Mouse (Mus musculus): ENCODE data around the gene Tmem108. TPM values are rescaled to one million over a fixed set of nuclear protein-coding genes. Genes with fewer than 3 reads are reported as not detected.

Gene Tmem108
- polyA plus RNA-seq, 1 experiment from 2014 or later: 13.0 TPM

GRCm38 (mm10) chr9:103621870-103622269 lies 139.8 kb downstream of the Tmem108 start:
- Histone ChIP-seq H3K4me1 (replicated peaks; ENCODE audit: control insufficient read depth, insufficient read depth, low read length) (no peaks in the 10 kb centered on the region), H3K9me3 (ENCODE audit: control insufficient read depth, low read length) (no peaks in the 10 kb centered on the region), H3K27me3 (ENCODE audit: control insufficient read depth, insufficient read depth, low read depth, low read length) (no peaks in the 10 kb centered on the region), H3K36me3 (ENCODE audit: control insufficient read depth, insufficient read depth, low read length) (no peaks in the 10 kb centered on the region), H3K27ac (ENCODE audit: low read length) (no peak overlapping the region), H3K9ac (ENCODE audit: low read length) (no peak overlapping the region), H3K4me2 (ENCODE audit: low read depth, low read length) (no peak overlapping the region), H3K4me3 (ENCODE audit: low read length) (no peak overlapping the region)
- 63% methylated on average over 2 of the region's 2 CpGs for WGBS
- no peak for ATAC-seq (ENCODE audit: low read depth)

- 81% methylated on average over 8 of the region's 8 CpGs for WGBS
- H3K4me3 ChIP-seq (ENCODE audit: low read length): no peak overlapping the region
Measured at GRCm38 (mm10) chr9:103620517-103621212, 141.0 kb downstream of the Tmem108 start.

DNA sequence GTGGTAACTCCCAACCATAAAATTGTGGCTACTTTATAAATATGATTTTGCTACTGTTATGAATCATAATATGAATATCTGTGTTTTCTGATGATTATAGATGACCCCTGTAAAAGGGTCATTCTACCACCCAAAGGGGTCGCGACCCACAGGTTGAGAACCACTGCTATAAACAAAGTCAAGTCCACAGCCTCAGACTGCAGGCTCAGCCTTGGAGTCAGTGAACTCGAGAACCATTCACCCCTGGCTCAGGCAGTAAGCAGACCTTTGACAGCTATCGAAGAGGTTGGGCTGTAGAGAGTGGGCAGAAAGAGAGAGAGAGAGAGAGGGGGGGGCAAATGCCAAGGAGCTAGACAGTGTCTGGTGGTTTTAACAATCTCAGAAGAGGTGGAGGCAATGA lies 147.4 kb downstream of the Tmem108 start:
- no peak overlapping the region for H3K4me3 ChIP-seq (ENCODE audit: low read length)
- no peaks in the 10 kb centered on the region for H3K4me1 ChIP-seq (replicated peaks; ENCODE audit: control insufficient read depth, insufficient read depth, low read length)
- WGBS: 81% methylated on average over 4 of the region's 4 CpGs
- H3K27ac ChIP-seq (ENCODE audit: low read length): no peak overlapping the region
- H3K4me2 ChIP-seq (ENCODE audit: low read depth, low read length): no peak overlapping the region
- no peak overlapping the region for H3K9ac ChIP-seq (ENCODE audit: low read length)
- no peaks in the 10 kb centered on the region for H3K9me3 ChIP-seq (ENCODE audit: control insufficient read depth, low read length)
- no peaks in the 10 kb centered on the region for H3K27me3 ChIP-seq (ENCODE audit: control insufficient read depth, insufficient read depth, low read depth, low read length)
- H3K36me3 ChIP-seq (ENCODE audit: control insufficient read depth, insufficient read depth, low read length): no peaks in the 10 kb centered on the region
- ATAC-seq (ENCODE audit: low read depth): no peak

More at GRCm38 (mm10) chr9:103620517-103621212, 141.0 kb downstream of the Tmem108 start:
- Histone ChIP-seq H3K4me1 (replicated peaks; ENCODE audit: control insufficient read depth, insufficient read depth, low read length) (no peaks in the 10 kb centered on the region), H3K36me3 (ENCODE audit: control insufficient read depth, insufficient read depth, low read length) (no peaks in the 10 kb centered on the region), H3K4me2 (ENCODE audit: low read depth, low read length) (no peak overlapping the region), H3K27ac (ENCODE audit: low read length) (no peak overlapping the region), H3K27me3 (ENCODE audit: control insufficient read depth, insufficient read depth, low read depth, low read length) (no peaks in the 10 kb centered on the region), H3K9ac (ENCODE audit: low read length) (no peak overlapping the region), H3K9me3 (ENCODE audit: control insufficient read depth, low read length) (no peaks in the 10 kb centered on the region)
- ATAC-seq (ENCODE audit: low read depth): no peak

GRCm38 (mm10) chr9:103608161-103609058 lies 153.2 kb downstream of the Tmem108 start:
- Histone ChIP-seq H3K9ac (ENCODE audit: low read length) (no peak overlapping the region), H3K36me3 (ENCODE audit: control insufficient read depth, insufficient read depth, low read length) (no peaks in the 10 kb centered on the region), H3K9me3 (ENCODE audit: control insufficient read depth, low read length) (no peaks in the 10 kb centered on the region), H3K27ac (ENCODE audit: low read length) (no peak overlapping the region), H3K4me3 (ENCODE audit: low read length) (no peak overlapping the region), H3K4me1 (replicated peaks; ENCODE audit: control insufficient read depth, insufficient read depth, low read length) (no peaks in the 10 kb centered on the region), H3K27me3 (ENCODE audit: control insufficient read depth, insufficient read depth, low read depth, low read length) (no peaks in the 10 kb centered on the region), H3K4me2 (ENCODE audit: low read depth, low read length) (no peak overlapping the region)
- no peak for ATAC-seq (ENCODE audit: low read depth)
- WGBS: 81% methylated on average over 13 of the region's 13 CpGs

DNA sequence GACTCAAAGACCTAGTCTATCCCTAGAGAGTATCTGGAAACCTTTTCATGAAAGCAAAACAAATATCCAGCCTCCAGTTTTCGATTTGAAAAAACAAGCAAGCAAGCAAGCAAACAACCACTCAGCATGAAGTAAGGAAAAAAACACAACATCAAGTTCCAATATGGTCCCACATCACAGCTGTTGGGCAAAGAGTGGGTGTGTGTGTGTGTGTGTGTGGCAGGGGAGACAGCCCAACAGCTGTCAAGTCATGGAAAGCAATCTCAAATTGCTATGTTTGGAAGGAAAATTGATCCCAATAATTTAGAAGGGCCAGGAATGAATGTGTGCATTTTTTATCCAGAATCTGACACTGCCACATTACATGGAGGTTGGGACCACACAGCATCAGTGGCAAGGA lies 155.6 kb downstream of the Tmem108 start:
- ATAC-seq (ENCODE audit: low read depth): no peak
- 70% methylated on average over 1 of the region's 1 CpGs for WGBS
- no peaks in the 10 kb centered on the region for H3K27me3 ChIP-seq (ENCODE audit: control insufficient read depth, insufficient read depth, low read depth, low read length)
- no peak overlapping the region for H3K27ac ChIP-seq (ENCODE audit: low read length)
- H3K36me3 ChIP-seq (ENCODE audit: control insufficient read depth, insufficient read depth, low read length): no peaks in the 10 kb centered on the region
- no peak overlapping the region for H3K9ac ChIP-seq (ENCODE audit: low read length)
- no peaks in the 10 kb centered on the region for H3K9me3 ChIP-seq (ENCODE audit: control insufficient read depth, low read length)
- no peaks in the 10 kb centered on the region for H3K4me1 ChIP-seq (replicated peaks; ENCODE audit: control insufficient read depth, insufficient read depth, low read length)
- no peak overlapping the region for H3K4me3 ChIP-seq (ENCODE audit: low read length)
- no peak overlapping the region for H3K4me2 ChIP-seq (ENCODE audit: low read depth, low read length)

DNA sequence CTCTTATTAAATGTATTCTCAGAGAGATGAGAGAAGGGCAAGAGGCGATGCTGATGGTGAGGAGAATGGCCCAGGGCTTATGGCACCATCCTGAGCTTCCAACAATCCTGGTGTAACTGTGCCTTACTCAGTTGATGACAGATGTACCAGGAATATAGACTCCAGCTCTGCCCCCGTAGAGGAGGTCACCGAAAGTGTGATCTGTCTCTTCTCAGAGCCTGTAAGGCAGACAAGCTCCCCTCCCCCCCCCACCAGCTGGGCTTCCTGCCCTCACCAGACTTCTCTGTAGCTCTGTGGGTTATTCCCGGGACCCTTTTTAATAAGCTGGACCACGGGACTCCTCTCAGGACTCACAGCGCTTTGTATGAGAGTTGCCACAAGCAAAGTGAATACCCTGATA lies 157.8 kb downstream of the Tmem108 start:
- Histone ChIP-seq H3K4me1 (replicated peaks; ENCODE audit: control insufficient read depth, insufficient read depth, low read length) (no peaks in the 10 kb centered on the region), H3K36me3 (ENCODE audit: control insufficient read depth, insufficient read depth, low read length) (no peaks in the 10 kb centered on the region), H3K4me2 (ENCODE audit: low read depth, low read length) (no peak overlapping the region), H3K9ac (ENCODE audit: low read length) (no peak overlapping the region), H3K27ac (ENCODE audit: low read length) (no peak overlapping the region), H3K9me3 (ENCODE audit: control insufficient read depth, low read length) (no peaks in the 10 kb centered on the region), H3K4me3 (ENCODE audit: low read length) (no peak overlapping the region), H3K27me3 (ENCODE audit: control insufficient read depth, insufficient read depth, low read depth, low read length) (no peaks in the 10 kb centered on the region)
- ATAC-seq (ENCODE audit: low read depth): no peak
- 63% methylated on average over 6 of the region's 6 CpGs for WGBS

- Histone ChIP-seq H3K9ac (ENCODE audit: low read length) (no peak overlapping the region), H3K4me1 (replicated peaks; ENCODE audit: control insufficient read depth, insufficient read depth, low read length) (no peaks in the 10 kb centered on the region), H3K9me3 (ENCODE audit: control insufficient read depth, low read length) (no peaks in the 10 kb centered on the region), H3K36me3 (ENCODE audit: control insufficient read depth, insufficient read depth, low read length) (no peaks in the 10 kb centered on the region), H3K4me3 (ENCODE audit: low read length) (no peak overlapping the region), H3K27ac (ENCODE audit: low read length) (no peak overlapping the region), H3K4me2 (ENCODE audit: low read depth, low read length) (no peak overlapping the region), H3K27me3 (ENCODE audit: control insufficient read depth, insufficient read depth, low read depth, low read length) (no peaks in the 10 kb centered on the region)
- 85% methylated on average over 4 of the region's 4 CpGs for WGBS
- no peak for ATAC-seq (ENCODE audit: low read depth)
Measured at GRCm38 (mm10) chr9:103601878-103602277, 159.8 kb downstream of the Tmem108 start.

- no peak overlapping the region for H3K27ac ChIP-seq (ENCODE audit: low read length)
- no peak overlapping the region for H3K4me3 ChIP-seq (ENCODE audit: low read length)
- WGBS: 52% methylated on average over 3 of the region's 3 CpGs
- no peak for ATAC-seq (ENCODE audit: low read depth)
- H3K4me1 ChIP-seq (replicated peaks; ENCODE audit: control insufficient read depth, insufficient read depth, low read length): no peaks in the 10 kb centered on the region
- H3K9ac ChIP-seq (ENCODE audit: low read length): no peak overlapping the region
- H3K4me2 ChIP-seq (ENCODE audit: low read depth, low read length): no peak overlapping the region
- H3K27me3 ChIP-seq (ENCODE audit: control insufficient read depth, insufficient read depth, low read depth, low read length): no peaks in the 10 kb centered on the region
- H3K36me3 ChIP-seq (ENCODE audit: control insufficient read depth, insufficient read depth, low read length): no peaks in the 10 kb centered on the region
- H3K9me3 ChIP-seq (ENCODE audit: control insufficient read depth, low read length): no peaks in the 10 kb centered on the region
Measured at GRCm38 (mm10) chr9:103600834-103601233, 160.8 kb downstream of the Tmem108 start.

DNA sequence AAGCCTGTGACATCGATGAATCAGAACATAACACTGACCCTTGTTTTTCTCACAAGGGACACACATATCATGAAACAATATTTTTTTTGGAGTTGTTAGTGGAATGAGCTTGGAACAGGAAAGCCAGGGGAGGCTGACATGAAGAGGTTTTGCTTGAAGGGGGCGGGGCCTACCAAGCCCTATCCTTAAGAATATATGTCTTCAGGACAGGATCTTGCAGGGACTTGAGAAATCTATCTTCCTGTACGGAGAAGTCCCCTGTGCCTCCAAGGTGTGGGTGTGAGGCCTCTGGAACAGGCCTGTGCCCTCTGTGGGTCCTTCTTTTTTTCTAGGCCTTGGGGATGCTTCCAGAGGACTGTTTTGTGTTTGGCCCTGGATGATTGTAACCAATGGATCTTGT lies 161.7 kb downstream of the Tmem108 start:
- ATAC-seq (ENCODE audit: low read depth): no peak
- no peaks in the 10 kb centered on the region for H3K36me3 ChIP-seq (ENCODE audit: control insufficient read depth, insufficient read depth, low read length)
- H3K9me3 ChIP-seq (ENCODE audit: control insufficient read depth, low read length): no peaks in the 10 kb centered on the region
- H3K27me3 ChIP-seq (ENCODE audit: control insufficient read depth, insufficient read depth, low read depth, low read length): no peaks in the 10 kb centered on the region
- 79% methylated on average over 3 of the region's 3 CpGs for WGBS
- H3K4me1 ChIP-seq (replicated peaks; ENCODE audit: control insufficient read depth, insufficient read depth, low read length): no peaks in the 10 kb centered on the region
- no peak overlapping the region for H3K4me2 ChIP-seq (ENCODE audit: low read depth, low read length)
- no peak overlapping the region for H3K27ac ChIP-seq (ENCODE audit: low read length)
- no peak overlapping the region for H3K9ac ChIP-seq (ENCODE audit: low read length)
- no peak overlapping the region for H3K4me3 ChIP-seq (ENCODE audit: low read length)

All from lung, embryonic 16.5 days (tissue).